Mouse (Mus musculus): ENCODE data around the gene Rhox12.

Gene Rhox12

DNA sequence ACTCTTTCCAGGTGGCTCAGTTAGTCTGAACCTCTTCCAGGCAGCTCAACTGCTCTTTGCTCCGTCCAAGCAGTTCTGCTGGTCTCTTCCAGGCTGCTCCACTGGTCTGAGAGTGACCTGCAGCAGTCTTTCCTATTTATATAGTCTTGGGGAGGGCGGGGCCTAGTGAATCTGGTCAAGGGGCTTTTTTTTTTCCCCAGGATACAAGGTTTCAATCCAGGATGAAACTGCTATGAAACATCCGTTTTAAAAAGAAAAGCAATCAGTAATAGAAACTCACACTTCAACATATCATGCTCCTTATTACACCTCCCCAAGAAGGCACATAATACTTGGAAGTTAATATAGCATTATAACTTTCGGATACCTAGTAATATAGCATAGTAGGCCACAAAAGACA, at the start of gene Rhox12:
TSS of gene Rhox12 (minus strand) at position 101 of the 400 bp plus-strand sequence.
- no peak for DNase-seq

DNA sequence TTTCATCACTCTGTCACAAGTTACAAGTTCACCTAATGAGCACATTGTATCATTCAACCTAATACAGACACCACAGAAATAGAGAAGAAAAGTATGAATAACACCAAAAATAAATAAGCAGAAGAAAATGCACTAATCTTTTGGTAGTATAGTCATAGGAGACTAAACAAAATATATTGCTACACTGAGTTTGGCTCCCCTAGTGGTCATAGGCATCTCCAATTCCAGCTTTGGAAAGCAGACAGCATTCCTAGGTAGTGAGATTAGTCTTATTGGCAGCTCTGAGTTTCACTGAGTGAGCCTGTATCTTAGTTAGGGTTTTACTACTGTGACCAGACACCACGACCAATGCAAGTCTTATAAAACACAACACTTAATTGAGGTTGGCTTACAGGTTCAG, 48.4 kb upstream of the Rhox12 start:
- DNase-seq: no peak

DNA sequence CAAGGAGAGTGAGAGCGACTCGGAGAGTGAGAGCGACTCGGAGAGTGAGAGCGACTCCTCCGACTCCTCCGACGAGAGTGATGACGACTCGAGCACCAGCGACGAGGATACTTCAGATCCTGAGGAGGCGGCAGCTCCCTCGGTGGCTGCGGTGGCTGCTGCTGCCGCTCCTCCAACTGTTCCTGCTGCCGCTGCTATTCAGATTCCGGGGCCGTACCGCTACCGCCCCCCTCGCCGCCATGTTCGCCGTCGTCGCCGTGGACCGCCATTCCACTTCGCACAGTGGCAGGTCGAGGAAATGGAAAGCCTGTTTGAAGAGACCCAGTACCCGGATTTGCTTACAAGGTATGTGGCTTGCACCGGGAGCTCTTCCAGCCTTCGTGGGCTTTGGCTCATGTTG, 10.8 kb upstream of the Rhox12 start:
- DNase-seq: no peak

DNA sequence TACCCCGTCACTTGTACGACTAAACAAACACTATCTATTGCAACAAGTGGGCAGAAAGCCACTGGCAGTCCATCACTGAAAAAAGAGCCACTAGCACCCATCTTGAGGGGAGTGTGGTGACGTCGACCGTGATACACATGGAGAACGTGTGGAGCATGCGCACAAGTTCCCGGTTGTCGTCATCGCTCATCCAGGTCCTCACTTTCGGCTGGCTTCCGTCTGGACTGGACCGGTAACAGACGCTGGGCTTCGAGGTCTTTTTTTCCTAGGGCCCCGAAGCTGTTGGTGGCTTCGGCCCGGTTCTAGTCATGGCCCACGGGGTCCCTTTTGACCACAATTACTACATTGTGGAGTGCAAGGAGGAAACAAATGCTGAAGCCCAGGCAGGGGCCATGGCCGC, 10.3 kb upstream of the Rhox12 start, which contains the start of gene Rhox13:
TSS of gene Rhox13 (plus strand) at position 238 of the 400 bp plus-strand sequence.
- DNase-seq: no peak

DNA sequence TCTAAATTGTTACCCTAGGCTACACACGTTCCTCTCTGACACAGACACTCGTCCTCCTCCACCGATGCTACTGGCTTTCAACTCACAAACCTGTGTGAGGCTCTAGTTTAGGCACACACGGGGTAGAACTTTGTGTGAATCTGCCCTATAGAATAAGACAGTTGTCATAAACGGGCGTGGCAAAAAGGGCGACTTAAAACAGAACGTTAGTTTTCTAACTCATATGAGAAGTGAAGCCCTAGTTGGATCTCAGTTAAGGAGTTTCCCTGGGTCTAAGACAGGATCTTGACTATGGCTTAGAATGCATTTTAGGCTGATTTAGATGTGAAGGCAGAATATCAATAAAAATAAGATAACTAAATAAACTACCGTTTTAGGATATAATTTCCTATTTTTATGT, 25.7 kb downstream of the Rhox12 start, which contains the start of gene Rhox11:
TSS of gene Rhox11 (minus strand) at position 101 of the 400 bp plus-strand sequence.
- no peak for DNase-seq

DNA sequence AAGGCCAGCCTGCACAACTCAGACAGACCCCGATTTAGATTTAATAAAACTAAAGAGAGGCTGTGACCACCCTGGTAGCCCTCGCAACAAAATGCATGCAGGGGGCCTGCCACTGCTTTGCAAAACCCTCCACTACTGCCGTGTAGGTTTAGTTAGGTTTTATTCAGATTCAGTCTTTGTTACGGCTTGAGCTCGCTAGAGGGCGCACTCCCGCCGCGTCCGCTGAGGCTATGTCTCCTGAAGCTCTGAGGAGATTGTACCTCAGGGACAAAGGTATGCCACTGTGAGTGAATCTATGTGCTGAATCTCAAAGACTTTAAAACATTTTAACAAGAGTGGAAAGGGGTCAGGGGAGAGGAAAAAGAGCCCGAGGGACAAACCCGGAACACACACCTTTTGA, 26.5 kb downstream of the Rhox12 start:
- peak; percentile 30 for DNase-seq

DNA sequence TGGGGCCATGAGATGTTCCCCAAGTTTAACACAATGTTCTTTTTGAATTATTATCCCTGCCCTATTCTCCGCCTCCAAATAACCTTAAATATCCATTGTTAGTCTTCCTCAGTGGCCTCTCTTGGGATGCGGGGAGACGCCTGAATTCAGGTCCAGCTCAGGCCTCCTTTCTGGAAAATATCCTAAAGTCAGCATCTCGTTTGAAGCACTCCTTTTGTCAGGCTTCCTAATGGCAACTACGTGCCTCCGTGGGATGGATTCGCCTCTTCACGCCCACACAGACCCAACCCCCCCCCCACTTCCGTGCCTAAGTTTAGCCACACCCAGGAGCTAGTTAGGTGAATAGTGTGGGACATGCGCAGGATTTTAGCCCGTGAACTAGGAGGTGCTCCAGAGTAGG, 44.5 kb downstream of the Rhox12 start, which contains the start of gene Rhox10:
TSS of gene Rhox10 (plus strand) at position 301 of the 400 bp plus-strand sequence.
- DNase-seq: no peak

DNA sequence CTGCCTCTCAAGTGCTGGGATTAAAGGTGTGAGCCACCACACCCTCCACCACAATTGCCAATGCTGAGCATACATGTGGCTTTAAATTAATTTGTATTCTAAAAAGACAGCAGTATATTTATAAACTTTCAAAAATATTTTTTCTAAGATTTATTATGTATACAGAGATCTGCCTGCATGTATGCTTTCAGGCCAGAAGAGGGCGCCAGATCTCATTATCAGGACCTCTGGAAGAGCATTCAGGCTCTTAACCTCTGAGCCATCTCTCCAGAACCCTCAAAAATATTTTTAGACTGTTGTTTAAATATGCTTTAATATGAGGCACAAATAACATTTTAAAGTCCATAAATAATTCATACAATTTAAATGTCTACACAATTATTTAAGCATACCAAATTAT, 49.2 kb downstream of the Rhox12 start:
- DNase-seq: peak; percentile 4

Measured in cerebellum, adult 8-10 months (tissue).